Mouse (Mus musculus) cerebellum, adult 2 months (tissue): Measurements from ENCODE around the gene Tm7sf2. TPM values are rescaled to one million over a fixed set of nuclear protein-coding genes. Genes with fewer than 3 reads are reported as not detected.

Source experiments
- DNase-seq, 2 experiments: peaks; one replicate each; pipeline ENCODE4 v3.0.0; 2021
- H3K27ac ChIP-seq: fragments of 200-500 bp; 2 replicates; pipeline ENCODE4 v1.5.1; 2012; ENCODE audit warnings: low read length, control low read depth, inconsistent platforms; ENCODE audit not compliant: insufficient read depth
- H3K27me3 ChIP-seq: fragments of 200-500 bp; 2 replicates; pipeline ENCODE4 v1.6.1; 2012; ENCODE audit warnings: inconsistent platforms, mild to moderate bottlenecking, low read length, moderate library complexity; ENCODE audit not compliant: control insufficient read depth, insufficient read depth
- H3K4me1 ChIP-seq: fragments of 200-500 bp; 2 replicates; pipeline ENCODE4 v1.6.1; 2011; ENCODE audit warnings: low read length; ENCODE audit not compliant: control insufficient read depth, insufficient read depth
- H3K4me3 ChIP-seq: fragments of 200-500 bp; replicated peaks from 2 replicates; pipeline ENCODE3; 2011; ENCODE audit warnings: mild to moderate bottlenecking, low read depth, low read length, control low read depth; ENCODE audit not compliant: insufficient read depth
- CTCF ChIP-seq: fragments of 200-500 bp; IDR thresholded peaks from 2 replicates; pipeline ENCODE4 v1.5.1; 2011; ENCODE audit warnings: low read depth, mild to moderate bottlenecking, control low read depth, low read length, moderate library complexity, borderline replicate concordance; ENCODE audit not compliant: insufficient read depth
- POLR2A ChIP-seq: fragments of 200-500 bp; IDR thresholded peaks from 2 replicates; pipeline ENCODE4 v1.6.1; 2011; ENCODE audit warnings: low read length, control low read depth, borderline replicate concordance; ENCODE audit not compliant: insufficient read depth
- WGBS: fragments of 180-500 bp; shearing (Covaris S2); methylation state at CpG from one replicate; pipeline ENCODE4 v1.1.7; 2018; 5-methylcytosine and 5-hydroxymethylcytosine counted together
- polyA plus RNA-seq: library from polyadenylated mRNA; depleted of rRNA; stranded (reverse); fragments of >200 nt; gene quantifications from 2 replicates; pipeline ENCODE4 v1.2.3, GENCODE M21; 2012; rRNA removed

Tm7sf2 gene
- 50.8 and 51.6 TPM in 2 replicates for polyA plus RNA-seq

DNA sequence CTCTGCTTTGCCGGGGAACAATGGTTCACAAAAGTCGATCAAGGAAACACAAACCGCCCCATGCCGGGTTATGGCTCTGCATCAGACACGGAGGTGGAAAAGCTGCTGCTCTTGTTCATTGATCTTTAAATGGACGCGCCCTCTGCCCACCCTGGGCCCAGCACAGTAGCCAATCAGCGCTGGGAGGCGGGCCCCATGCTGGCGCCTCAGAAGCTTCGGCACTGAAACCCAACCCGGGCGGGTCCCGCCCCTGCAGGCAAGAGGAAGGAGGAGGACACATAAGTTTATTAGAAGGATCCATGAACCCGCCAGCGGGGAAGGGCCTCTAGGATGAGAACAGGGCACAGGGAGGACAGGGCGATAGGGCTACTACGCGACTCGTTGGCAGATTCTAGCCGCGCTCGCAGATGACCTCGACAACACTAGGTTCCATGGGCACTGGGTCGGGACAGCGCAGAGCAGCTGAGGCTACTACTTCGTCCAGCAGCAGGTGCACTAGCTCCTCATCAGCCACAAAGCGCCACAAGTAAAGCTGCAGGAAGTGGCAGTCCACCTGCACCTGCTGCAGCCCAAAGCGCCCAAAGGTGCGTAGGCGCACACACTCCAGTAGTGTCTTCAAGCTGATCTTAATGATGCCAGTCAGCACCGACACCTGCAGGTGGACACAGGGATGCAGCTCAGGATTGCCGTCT, at the start of gene Tm7sf2:
TSS of gene Tm7sf2 (minus strand) at position 650 of the 692 bp plus-strand sequence.
- peaks cover 13% of the 10 kb centered on the region for H3K4me1 ChIP-seq
- TF ChIP-seq POLR2A (0 out of 2 replicates have a peak, but pooled peaks have one; percentile 17), CTCF (0 out of 2 replicates have a peak, but pooled peaks have one; percentile 1)
- peak within 1 kb of the TSS; percentile 54 for H3K4me3 ChIP-seq
- peak; percentile 85 to 87 for DNase-seq
- no peaks in the 10 kb centered on the region for H3K27me3 ChIP-seq
- WGBS: 11% methylated on average over 33 of the region's 33 CpGs
- peak within 1 kb of the TSS; percentile 30; the same call in 1 of the 2 replicates for H3K27ac ChIP-seq

DNA sequence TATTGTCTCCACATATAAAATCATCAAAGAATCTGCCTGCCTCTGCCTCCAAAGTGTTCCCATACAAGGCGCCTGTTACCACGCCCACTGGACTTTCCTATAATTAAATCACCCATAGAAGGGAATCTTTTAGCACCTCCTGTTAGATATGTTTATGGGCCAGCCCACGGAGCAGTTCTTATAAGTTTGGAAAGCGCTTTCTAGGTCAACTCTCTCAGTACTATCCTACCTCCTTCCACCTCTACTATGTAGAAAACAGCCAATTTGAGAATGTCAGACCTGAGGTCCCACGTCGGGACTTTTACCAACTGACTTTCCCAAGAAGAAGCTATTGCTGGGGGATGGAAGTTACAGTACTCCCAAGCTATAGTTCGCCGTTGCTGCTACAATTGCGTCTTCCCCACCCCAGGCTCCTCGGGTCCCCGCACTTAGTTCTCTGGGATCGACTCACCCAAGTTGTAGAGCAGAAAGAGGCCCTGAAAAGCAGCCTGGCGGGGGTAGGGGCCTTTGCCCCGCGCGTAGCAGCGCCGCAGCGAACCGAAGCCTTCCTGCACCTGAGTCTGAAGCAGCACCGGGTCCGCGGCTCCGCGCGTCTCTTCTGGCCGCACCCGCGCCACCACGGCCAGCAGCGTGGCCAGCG, 49.3 kb upstream of the Tm7sf2 start:
- TF ChIP-seq CTCF: no peak
- no peak for TF ChIP-seq POLR2A
- WGBS: 3% methylated on average over 32 of the region's 32 CpGs
- Histone ChIP-seq H3K27me3 (no peaks in the 10 kb centered on the region), H3K27ac (peak overlapping the region; percentile 67), H3K4me1 (peaks cover 10% of the 10 kb centered on the region), H3K4me3 (peak overlapping the region; percentile 63)
- no peak for DNase-seq

DNA sequence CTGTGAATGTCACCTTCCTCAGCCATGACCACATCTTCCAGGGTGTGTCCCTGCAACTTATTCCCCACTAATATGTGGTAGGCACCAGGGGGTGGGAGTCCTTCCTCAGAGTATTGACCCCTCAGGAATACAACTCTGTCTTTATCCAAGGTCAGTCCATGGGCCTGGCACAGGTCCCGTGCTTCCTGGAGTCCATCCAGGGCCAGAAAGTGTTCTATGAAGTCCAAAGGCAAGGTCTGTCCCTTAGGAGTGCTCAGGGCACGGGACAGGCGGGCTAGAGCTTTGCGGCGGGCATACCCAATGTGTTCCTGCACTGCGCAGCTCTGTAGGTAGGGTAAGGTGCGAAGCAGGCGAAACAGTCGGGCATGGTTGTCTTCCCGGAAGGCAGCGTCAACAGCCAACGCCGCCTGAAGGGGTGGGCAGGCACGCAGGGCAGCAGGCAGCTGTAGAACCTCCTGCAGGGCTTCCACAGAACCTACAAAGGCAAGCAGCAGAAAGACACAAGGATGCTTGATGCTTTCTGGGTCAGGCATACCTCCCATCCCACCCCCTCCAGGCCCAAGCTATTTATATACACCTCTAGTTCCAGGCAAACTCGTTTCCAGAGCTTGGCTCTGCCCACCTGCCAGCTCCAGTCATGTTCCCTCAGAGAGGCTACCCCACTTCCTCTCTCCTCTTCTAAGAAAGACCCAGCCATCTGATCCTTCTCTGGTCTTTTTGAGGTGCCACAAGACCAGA, 48.1 kb upstream of the Tm7sf2 start:
- WGBS: 30% methylated on average over 15 of the region's 15 CpGs
- no peak for DNase-seq
- Histone ChIP-seq H3K27me3 (no peaks in the 10 kb centered on the region), H3K4me3 (no peak overlapping the region), H3K4me1 (peaks cover 10% of the 10 kb centered on the region), H3K27ac (no peak overlapping the region)
- no peak for TF ChIP-seq POLR2A

DNA sequence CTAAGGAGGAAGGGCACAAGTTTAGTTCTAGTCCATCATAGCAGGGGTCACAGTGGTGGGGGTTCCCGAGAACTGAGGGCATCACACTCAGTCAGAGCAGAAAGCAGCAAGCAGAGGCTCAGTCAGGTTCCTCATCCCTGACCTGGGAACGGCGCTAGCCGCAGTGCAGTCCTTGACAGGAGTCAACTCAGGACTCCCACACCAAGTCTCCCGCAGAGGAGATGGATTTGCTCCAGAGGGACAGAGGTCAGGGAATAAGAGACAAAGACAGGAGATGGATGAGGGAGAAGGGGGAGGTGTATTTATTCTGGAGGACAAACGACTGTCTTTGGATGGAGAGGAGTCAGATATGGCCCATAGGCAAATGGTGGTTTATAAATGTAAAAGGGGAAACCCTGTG, 44.9 kb upstream of the Tm7sf2 start:
- WGBS: 51% methylated on average over 6 of the region's 6 CpGs
- no peak overlapping the region for H3K4me3 ChIP-seq
- H3K27me3 ChIP-seq: no peaks in the 10 kb centered on the region
- peaks cover 10% of the 10 kb centered on the region for H3K4me1 ChIP-seq
- TF ChIP-seq CTCF: no peak
- TF ChIP-seq POLR2A: no peak
- DNase-seq: no peak
- H3K27ac ChIP-seq: no peak overlapping the region

DNA sequence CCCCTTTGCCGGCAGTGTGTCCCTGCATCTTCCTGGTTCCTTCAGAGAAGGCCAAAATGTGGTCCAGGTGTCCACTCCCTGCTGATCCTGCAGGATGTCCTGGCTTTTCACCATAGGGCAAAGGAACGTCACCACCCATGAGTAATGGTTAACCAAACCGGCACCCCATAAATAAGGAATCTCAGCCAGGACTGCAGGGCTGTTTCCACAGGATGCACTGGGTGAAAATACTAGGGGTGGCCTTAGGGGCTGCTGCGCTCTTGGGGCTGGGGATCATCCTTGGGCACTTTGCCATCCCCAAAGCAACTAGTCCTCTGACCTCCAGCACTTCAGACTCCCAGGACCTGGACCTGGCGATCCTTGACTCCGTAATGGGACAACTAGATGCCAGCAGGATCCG, 37.4 kb upstream of the Tm7sf2 start, which contains the start of gene Naaladl1:
TSS of gene Naaladl1 (plus strand) at position 197 of the 400 bp plus-strand sequence.
- no peak for TF ChIP-seq POLR2A
- TF ChIP-seq CTCF: no peak
- no peaks in the 10 kb centered on the region for H3K4me1 ChIP-seq
- DNase-seq: no peak
- no peak within 1 kb of the TSS for H3K27ac ChIP-seq
- H3K27me3 ChIP-seq: no peaks in the 10 kb centered on the region
- H3K4me3 ChIP-seq: no peak within 1 kb of the TSS
- 88% methylated on average over 7 of the region's 7 CpGs for WGBS

DNA sequence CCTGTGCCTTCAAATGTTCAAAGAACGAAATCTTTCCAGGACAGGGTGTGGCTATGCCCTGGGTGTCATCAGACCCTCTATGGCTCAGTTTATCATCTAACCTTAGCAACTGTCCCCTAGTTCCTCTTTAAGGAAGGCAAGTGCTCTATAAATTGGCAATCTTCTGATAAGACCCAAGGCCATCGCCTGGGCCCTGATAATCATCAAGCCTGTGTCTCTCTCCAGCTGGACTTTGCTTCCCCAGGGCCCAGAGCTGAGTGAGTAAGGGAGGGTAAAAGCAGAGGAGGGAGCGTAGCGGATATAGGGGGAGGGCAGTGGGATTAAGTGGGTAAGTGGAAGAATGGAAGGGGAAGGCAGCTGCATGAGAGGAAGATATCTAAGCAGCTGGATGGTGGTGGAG, 36.3 kb upstream of the Tm7sf2 start:
- Histone ChIP-seq H3K4me1 (no peaks in the 10 kb centered on the region), H3K4me3 (no peak overlapping the region), H3K27ac (no peak overlapping the region), H3K27me3 (no peaks in the 10 kb centered on the region)
- TF ChIP-seq CTCF (no peak), POLR2A (no peak)
- no peak for DNase-seq
- 88% methylated on average over 4 of the region's 4 CpGs for WGBS

DNA sequence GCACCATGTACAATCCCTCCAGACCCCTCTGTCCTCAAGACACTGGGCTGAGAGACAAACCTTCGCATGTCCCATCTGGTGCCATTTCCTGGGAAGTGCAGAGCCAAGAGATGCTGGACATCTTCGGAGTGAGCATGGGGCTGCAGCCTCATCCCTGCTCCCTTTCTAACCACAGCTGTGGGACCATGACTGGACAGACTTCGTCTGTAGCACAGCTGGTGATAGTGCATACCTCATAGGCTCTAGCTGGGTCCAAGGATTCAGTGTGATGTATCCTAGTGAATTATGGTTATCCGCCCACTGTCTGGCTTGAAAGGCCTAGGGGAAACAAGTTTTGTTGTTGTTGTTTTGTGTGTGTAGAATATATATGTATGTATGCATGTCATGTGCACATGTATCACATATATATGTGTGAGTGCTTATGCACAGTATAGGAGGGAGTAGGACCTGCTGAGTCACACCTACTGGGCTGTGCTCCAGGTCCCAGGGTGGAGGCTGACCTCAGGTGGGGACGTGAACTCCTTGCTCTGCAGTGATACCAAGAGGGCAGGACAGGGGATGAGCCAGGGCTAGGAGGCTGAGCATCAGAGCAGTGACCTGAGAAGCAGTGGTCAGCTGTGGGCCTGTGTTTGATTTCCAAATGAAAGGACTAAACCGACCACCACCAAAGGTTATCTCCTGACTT, 34.1 kb upstream of the Tm7sf2 start:
- 68% methylated on average over 6 of the region's 6 CpGs for WGBS
- TF ChIP-seq POLR2A (no peak), CTCF (no peak)
- DNase-seq: no peak
- Histone ChIP-seq H3K4me1 (no peaks in the 10 kb centered on the region), H3K27me3 (no peaks in the 10 kb centered on the region), H3K27ac (no peak overlapping the region), H3K4me3 (no peak overlapping the region)
